Mouse (Mus musculus) bone marrow, adult 2 months (tissue): Measurements from ENCODE around the gene Pkn3.
A peak's percentile ranks its signal among the peaks of the same experiment; 100 is the strongest.

Experiments used
- CTCF ChIP-seq: fragments of 200-500 bp; IDR thresholded peaks from 2 replicates; pipeline ENCODE4 v1.5.1; 2011; ENCODE audit warnings: low read length, control low read depth; ENCODE audit not compliant: control insufficient read depth, insufficient read depth
- POLR2A ChIP-seq: fragments of 200-500 bp; IDR thresholded peaks from 2 replicates; pipeline ENCODE4 v1.6.1; 2011; ENCODE audit warnings: low read depth, mild to moderate bottlenecking, control low read depth, low read length, borderline replicate concordance; ENCODE audit not compliant: control insufficient read depth

- no peak for TF ChIP-seq POLR2A
- TF ChIP-seq CTCF: peak; percentile 10; the same call in 1 of the 2 replicates
Measured at GRCm38 (mm10) chr2:30032244-30032846, 45.1 kb upstream of the Pkn3 start.
